Mouse (Mus musculus): Measurements from ENCODE around the gene Myo15b.

The Myo15b gene

DNA sequence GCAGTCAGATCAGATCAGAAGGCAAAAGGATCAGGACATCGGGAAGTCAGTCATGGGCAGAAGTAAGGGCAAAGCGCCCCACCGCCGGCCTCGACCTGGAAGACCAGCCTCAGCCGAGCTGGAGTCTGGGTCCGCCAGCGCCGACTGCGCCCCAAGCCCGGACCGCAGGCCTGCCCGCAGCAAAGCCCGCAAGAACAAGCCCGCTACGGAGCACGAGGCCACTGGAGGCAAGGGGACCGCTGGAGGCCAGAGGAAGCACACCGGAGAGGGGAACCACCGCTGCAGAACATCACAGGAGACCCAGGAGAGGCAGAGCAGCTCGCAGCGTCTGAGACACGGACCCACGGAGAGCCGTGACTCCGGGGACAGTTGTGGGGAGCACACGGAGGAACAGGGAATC, at the start of gene Myo15b:
Gene Myo15b (plus strand): TSS at position 53 of the 400 bp plus-strand sequence.
- no peak for DNase-seq

DNA sequence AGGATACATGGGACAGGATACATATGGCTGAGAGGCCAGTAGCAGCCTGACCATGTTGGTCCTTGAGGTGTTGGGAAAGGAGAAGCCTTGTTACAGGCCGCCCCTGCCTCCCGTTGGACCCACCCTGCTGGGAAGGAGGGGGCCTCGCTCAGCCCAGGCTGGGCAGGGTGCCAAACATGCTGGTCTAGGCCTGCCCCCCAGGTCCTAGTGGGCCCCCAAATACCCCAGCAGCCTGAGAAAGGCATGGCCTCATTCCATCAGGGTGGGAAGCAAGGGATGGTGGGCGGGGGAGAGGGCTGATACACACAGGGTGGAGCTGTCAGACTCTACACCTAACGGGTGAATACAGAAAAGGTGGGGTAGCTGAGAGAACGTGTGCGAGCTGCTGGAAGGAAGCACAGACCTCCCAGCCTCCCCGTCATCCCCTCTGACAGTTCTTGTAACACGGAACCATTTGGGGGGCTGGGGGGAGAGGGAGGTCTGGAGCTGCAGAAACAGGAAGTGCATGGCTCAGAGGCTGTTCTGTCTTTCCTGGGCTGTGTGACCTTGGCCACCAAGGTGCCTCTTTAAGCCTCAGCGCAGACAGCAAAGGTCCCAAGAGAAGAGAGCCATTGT, 49.4 kb upstream of the Myo15b start:
- DNase-seq, result peak; percentile 55

DNA sequence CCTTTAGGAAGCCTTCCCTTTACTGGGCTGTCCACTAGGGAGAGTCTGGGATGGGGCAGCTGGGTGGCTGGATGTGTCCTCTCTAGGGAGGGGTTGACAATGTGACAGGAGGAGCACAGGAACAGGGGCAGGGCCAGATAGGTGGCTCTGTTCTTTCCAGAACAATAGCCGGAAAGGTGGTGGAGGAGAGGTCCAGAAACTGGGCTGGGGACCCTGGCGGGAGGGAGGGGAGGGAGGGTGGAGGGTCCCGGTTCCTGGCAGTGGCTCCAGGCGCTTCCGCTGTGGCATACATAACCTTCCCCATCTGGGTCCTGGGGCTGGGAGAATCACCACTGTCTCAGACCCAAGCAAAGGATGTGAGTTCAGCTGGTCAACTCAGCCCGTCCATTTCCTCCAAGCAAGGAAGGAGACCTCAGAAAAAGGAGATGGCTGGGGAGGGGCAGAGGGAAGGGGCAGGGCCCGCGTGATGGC, 48.9 kb upstream of the Myo15b start:
- peak; percentile 84 for DNase-seq

DNA sequence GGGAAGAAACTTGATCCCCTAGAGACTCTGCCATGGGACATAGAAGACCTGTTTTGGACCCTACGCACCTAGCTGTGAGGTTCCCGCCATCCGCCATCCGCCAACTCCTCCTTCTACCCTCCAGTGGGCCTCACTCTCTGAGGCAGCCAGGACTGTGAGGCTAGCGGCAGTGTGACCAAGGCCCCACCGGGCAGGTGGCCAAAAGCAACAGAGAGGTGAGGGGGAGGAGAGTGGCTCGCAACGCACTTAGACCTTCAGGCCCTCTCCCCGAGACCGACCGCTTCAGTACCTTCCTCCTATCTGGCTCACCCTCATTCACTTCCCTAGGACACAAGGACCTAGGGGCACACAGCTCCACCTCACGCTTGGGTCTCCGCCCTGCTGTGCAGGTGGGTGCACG, 47.8 kb upstream of the Myo15b start:
- peak; percentile 70 for DNase-seq

DNA sequence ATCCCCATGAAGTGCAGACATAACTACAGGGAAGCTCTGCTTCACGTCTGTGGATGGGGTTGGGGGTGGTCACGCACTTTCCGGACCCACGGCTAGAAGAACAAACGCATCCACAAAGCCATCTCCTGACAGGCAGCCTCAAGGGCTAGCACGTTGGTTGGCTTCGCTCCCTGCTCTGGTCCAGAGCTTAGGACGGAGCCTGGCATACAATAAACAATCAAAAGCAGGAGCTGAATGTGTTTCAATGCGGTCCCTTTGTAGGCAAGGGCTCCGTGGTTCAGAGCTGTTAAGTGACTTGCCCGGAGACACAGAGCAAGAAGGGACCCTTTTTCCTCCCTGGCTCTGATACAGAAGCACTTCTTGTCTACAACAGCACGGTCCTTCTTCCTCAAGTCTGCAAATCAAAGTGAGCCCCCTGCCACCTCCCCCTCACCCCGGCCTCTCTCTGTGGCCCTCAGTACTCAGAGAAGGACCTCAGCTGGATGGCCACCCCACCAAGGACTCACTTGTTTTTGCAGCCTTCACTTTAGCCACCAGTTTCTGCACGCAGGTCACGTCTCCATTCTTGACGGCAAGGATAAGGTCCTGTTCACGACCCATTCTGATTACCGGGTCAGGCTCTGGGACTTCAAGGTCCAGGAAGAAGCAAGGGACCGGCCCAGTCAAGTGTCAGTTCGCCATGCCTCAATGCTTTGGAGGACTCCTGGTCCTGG, 46.7 kb upstream of the Myo15b start:
- DNase-seq, result no peak

DNA sequence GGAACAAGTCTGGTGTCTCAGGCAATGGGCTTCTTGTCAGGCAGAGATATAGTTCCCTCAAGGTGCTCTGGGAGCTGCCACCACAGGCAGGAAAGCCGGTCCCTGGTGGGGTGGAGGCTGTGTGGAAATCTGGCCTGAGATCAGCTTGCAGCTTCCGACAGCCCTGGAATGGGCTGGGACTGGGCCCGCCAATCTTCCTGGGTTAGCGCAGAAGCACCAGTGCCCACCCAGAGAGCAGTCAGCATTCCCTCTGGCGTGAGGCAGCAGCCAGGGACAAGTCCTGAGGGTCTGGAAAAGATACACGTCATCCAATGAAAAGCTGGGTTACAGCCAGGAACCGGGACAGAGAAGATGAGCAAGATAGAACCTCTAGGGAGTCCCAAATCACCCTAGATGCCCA, 46.1 kb upstream of the Myo15b start:
- DNase-seq, result peak; percentile 79

DNA sequence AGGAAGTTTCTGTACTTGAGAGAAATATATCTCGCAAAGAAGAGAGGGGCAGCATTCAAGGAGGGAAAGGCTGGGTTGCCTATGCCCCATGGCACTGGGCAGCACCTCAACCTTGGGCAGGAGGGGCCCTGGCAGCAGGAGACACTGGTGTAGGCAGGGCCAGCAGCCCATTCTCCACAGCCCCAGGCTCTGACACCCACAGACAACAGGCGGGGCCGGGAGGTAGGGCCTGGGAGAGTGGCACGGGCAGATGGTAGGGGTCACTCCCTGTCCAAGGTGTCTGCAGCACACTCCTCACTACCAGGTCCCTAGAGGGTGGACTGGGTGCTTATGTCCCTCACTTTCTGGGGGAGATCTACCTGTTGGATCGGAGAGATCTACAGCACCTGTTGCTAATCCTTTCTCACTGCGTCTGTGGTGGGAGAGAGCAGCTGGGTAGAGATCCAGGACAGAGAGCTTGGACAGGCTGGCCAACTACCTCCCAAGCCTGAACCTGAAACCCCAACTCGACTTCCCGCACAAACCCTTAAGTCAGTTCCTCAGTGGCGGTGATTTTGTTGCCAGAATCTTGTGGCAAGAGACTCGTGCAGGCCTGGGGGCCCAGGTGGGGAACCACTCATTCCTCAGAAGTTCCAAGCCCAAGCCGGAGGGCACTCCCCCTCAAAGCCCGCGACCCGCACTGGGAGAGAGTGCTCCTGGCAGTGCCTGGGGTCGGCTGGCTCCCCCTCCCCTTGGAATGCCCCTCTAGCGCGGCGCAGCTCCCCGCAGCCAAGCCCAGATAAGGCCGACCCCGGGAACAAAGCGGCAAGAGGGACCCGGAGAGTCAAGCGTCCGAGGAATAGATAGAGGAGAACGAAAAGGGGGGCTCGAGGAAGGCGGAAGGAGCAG, 45.4 kb upstream of the Myo15b start:
- DNase-seq, result no peak

DNA sequence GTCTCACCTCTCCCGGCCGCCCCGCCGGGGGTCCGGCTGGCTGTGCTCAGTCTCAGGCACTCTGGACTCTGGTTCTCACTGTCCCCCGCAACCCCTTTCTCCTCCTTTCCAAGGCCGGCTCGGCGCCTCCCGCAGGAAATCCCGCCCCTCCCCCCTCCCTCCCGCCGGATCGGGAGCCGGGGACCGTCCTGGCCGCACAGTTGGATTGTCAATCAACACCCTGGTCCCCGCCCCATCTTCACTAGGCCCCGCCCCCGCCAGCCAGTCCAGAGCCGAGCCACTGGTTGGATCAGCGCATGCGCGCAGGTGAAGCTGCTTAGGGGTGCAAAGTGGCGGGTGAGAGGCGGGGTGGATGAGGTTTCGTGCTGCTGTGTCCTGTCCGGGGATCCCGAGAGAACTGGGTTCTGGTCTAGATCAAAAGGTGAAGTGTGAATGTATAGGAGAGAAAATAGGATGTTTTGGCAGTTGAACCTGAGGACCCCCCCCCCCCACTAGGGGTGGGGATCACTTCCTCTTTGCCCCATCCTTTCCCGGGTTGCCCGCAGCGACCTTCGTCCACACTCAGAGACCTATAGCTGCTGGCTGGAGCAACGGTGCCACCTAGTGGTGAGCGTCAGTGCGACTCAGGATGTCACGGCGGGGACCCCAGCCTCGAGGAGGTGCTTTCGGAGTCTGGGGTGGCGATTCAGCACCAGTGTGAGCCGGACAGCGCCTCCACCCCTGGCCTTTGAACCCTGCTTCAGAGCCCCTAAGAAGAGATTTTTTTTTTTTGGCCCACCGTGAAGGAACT, 44.5 kb upstream of the Myo15b start, which contains the start of gene Caskin2:
Gene Caskin2 (minus strand): TSS at position 133 of the 790 bp plus-strand sequence.
- peak; percentile 96 for DNase-seq

DNA sequence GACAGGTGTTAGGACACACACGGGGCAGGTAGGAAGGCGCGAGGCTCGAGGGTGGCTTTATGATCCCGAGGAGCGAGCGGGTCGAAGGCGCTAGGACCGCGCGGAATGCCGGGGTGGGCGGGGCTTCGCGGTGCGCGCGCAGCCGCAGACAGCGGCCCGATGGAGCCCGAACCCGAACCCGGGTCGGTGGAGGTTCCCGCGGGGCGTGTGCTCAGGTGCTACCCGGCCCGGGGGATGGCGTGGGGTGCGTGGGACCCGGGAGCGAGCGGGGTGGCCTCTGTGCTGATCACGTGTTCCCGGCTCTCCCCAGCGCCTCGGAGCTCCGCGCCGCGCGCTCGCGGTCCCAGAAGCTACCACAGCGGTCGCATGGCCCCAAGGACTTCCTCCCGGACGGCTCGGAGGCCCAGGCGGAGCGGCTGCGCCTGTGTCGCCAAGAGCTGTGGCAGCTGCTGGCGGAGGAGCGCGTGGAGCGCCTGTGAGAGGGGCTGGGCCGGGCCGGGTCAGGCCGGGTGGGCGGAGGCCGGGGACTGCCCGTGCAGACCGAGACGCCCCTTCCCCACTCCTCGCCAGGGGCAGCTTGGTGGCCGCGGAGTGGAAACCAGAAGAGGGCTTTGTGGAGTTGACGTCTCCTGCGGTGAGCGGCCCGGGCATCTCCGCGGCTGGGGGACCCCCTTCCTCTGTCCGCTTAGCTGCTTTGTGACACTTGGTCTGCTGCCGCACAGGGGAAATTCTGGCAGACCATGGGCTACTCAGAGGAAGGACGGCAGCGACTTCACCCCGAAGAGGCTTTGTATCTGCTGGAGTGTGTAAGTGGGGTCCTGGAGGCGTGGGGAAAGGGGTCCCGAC, 43.4 kb upstream of the Myo15b start, which contains the start of gene Tsen54:
Gene Tsen54 (plus strand): TSS at position 120 of the 846 bp plus-strand sequence.
- DNase-seq, result peak; percentile 89

DNA sequence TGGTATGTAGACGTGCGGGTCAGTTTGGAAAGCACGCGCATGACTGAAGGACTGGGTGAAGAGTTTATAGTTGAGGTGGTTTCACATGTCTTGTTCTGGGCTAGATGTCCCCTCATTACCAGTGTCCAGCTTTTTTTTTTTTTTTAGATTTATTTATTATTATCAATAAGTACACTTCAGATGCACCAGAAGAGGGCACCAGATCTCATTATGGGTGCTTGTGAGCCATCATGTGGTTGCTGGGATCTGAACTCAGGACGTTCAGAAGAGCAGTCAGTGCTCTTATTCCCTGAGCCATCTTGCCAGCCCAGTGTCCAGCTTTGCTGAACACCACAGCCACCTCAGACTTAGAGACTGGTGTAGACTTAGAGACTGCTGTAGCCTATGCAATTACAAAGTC, 40.9 kb upstream of the Myo15b start:
- no peak for DNase-seq

DNA sequence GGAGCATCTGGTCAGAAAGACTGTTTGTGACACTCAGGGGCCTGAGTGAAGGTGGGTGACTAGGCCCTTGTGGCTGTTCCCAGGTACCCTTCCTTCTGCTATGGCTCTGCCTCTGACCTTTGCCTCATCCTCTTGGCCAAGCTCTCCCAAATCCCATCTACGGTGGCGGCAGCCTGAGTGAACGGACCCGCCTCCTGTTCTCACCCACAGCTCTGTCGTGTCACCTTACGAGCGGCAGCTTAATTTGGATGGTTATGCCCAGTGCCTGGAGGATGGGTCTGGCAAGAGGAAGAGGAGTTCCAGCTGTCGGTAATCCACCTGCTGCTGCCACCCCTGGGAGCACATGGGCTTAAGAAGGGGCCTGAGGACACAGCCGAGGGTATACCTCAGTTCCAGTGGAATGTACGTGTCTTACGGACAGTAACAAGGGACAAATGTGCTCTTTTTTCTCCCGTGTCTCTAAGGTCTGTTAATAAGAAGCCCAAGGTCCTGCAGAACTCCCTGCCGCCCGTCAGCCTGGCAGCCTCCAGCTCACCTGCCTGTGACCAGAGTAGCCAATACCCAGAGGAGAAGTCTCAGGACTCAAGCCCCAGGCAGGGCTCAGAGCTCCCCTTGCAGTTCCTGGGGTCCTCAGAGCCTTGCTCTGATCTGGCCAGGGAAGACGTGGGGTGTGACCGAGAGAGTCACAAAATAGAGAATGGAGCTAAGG, 38.1 kb upstream of the Myo15b start:
- no peak for DNase-seq

DNA sequence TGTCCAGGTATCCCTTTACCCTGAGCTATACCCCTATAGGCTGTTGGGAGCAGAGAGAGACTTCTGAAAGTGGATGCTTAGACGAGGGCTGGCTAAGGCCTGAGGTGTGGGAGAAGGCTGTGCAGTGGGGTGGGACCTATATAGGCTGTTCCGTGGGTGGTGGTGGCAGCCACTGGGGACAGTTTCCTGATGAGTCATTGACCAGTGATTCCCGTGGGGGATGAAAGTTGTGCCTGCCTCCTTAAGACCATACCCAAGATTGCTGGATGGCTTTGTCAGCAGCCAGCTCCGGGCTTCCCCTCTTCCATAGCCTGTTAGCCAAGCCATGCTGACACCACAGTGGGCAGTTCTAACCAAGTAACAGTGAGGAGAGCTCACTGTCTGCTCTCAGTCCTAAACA, 37.2 kb upstream of the Myo15b start:
- DNase-seq, result no peak

DNA sequence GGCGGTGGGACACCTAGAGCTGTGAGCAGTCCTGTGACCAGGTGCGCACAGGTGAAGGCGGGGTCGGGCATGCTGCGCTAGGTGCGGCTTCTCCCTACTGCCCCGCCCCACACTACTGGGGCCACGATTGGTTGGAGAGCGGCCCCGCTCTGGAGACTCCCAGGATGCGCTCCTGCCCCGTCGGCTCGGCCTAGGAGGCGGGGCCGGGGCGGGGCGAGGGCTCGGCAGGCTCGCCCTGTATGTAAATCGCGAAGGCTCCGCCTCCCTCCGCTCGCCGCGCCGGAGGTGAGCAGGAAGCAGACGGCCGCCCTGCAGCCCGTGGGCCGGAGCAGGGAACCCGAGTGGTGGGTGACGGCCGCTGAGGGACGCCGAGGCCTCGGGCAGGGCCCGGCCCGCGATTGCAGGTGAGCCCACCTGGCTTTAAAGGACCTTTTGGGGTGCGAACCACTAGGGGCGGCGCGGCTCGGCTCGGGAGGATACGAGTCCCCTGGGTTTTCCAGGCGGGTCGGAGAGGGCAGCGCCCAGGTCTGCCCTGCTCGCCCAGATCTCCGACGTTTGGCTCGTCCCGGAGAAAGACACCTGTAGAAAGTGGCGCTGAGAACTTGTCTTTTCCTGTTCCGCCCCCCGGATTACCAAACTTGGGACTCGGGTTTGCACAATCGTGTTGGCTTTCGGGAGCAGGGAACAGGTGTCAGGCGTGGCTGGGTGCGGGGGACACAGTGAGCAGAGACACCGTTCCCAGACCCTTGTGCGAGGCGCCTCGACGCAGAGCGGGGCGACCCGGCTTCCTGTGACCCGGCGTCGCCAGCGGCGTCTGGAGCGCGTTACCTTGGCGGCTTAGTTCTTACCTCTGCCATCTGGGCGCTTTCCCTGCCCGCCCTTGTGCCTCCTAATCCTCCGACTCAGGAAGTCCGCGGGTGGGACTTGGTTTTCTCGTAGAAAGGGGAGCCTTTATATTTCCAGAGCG, 34.1 kb upstream of the Myo15b start, which contains the start of gene Llgl2:
Gene Llgl2 (plus strand): TSS at position 276 of the 967 bp plus-strand sequence.
- DNase-seq, result peak; percentile 96

DNA sequence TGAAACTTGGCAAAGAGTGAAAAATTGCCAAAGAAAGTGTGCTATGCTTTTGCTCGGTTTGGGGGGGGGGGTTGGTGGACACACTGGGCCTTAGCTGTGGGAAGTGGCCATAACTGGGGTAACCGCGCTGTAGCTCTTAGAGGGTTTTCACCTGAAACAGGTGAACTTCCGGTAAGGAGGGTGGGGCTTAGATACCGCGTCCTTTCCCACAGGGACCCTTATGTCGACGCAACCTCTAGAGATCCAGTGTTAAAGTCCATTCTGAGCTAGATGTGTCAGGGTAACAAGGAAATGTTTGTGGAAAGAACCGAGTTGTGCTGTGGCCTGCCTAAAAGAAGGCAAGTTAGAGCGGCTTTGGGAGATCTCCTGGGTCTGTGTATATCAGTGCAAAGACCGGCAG, 33.4 kb upstream of the Myo15b start:
- peak; percentile 39 for DNase-seq

DNA sequence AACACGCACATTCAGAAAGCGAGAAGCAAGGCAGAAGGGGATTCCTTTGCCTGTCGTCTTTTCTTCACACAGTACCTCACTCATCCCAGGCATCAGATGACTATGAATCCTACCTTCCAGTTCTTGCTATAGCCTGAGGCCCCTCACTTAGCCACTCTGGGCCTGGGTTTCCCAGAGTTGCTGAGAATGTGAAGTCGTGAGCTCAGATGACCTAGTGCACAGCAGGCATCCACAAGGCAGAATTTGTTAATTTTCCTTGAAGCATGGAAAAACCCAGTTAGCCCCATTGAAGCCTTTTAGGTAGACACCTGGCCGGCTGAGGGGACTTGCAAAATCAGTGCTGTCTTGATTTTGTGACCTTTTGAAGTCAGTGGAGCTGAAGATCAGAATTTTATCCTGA, 31.7 kb upstream of the Myo15b start:
- no peak for DNase-seq

DNA sequence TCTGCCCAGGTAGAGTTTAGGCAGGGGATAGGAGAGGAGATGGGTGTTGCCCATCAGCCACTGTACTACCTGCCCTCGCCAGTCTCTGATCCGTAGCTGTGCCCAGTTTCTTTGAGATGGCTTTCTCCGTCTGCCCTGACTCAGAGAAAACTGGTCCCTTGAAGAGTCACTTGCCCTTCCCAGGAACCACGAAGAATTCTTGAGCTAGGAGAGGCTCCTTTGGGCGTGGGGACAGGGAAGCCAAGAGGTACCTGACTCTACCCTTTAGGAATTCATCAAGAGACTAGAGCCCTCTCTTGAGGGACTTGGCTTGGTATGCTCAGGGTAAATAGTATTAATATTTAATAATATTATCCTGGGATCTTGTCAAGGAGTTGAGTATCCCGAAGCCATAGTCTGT, 30.6 kb upstream of the Myo15b start:
- DNase-seq, result peak; percentile 62

DNA sequence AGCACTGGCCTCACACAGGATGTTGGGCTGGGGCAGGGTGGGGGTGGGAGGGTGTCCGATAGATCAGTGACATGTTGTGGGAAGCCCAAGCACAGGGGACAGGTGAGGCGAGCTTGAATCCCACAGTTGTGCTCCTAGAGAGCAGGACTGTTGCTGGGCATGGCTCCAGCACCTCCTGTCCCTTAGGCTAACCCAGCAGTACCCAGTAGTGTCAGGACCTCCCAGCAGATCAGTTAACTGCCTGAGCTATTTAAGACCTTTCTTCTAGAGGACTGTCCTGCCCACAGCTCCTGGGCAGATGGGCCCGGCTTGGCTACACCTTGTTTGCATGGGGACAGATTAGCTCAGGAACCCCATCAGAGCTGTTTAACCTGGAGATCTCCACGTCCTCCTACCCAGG, 29.2 kb upstream of the Myo15b start:
- DNase-seq, result no peak

DNA sequence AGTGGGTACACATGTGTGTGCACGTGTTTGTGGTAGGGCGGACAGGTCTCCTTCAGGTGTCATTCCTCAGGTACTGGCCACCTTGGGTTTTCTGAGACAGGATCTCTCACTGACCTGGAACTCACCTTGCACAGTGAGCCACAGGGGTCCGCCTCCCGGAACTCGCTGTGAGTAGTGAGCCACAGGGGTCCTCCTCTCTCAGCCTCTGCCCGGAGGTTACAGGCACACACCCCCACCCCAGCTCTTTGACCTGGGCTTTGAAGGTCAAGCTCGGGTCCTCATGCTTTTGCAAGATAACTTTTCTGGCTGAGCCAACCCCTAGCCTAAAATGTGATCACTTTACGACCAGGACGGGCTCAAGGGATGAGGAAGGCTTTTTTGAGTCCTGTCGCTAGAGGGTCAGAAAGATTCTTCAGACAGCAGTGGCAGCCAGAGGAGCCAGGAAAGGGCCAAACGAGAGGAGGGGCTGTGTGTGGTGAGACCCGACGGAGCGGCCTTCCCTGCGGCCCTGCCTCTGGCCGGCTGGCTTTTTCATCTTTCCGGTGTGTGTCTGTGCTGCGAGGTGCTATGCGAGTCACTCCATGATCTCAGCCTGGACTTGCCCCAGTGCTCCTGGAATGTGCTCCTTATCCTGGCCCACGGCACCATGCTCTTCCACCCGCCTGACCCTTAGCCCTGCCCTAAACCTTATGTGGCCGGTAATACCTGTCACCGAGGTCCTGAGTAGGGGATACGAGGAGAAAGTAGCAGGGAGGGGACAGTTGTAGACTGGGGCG, 27.5 kb upstream of the Myo15b start:
- no peak for DNase-seq

DNA sequence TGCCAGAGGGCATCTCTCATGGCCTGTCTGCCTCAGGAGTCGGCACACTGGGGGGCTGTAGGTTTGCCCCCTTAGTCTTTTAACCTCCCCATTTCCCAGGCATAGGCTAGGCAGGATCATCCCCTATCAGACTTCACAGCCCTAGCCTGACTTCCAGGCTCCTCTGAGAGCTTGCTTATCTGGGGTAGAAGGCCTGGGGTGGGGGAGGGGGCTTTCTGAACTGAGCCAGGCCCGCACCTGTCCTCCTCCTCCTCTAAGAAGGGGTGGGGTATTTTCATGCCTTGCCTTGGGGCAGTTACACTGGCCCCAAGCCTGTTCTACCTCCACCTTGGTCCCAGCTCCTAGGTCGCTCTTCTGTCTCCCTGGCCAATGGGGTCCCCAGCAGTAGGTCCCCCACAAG, 26.7 kb upstream of the Myo15b start:
- no peak for DNase-seq

All from lung, postnatal 36 days (tissue).